Mouse (Mus musculus): Measurements from ENCODE around the gene Rnf26.
A peak's percentile ranks its signal among the peaks of the same experiment; 100 is the strongest.

The Rnf26 gene

DNA sequence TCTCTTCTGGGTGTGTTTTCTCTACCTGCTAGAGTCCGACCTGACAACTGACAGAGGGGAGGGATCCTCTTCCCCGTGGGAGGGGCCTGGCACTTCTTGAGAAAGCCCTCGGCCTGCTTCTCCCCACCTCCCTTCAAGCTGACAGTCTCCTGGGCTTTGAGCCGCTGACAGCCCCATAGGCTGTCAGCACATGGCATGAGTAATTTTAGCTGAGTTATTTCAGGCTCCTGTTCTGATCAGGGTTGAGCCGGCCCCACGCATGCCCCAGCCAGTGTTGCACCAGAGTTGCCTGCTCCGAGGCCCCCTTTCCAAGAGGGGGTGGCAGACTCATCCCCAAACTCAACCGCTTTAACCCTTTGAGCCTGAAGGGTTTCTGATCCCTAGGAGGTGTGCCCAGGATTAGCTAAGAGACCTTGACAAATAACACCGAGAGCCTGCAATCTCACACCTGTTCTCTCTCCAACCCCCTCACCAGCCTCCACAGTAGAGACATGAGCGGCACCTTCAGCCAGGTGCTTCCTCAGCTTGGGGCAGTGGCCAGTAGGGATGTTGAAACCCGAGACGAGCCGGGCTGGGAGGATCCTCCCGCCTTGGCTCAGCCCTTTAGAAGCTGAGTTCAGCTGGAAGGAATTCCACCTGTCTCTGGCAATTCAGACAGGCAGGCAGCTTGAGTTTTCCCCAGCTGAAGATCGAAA lies 25.4 kb downstream of the Rnf26 start:
- peak; percentile 52 for DNase-seq

DNA sequence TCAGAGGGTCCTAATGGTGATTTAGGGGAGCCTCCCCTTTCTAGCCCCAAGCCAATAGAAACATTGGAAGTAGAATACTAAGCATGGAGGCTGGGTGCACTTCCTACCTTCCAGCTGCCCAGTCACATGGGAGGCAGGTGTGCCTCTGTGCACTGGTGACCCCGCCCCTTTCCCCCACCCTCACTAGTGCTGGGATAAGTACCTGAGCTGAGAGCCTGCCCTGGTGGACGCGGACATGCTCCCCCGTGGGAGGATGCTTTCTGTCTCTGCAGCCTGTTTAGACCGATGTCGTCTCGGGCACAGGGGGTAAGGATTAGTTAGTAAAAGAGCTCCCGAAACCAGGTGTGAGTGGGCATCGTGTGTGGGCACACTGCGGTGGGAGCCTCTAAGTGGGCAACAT lies 26.4 kb downstream of the Rnf26 start:
- no peak for DNase-seq

DNA sequence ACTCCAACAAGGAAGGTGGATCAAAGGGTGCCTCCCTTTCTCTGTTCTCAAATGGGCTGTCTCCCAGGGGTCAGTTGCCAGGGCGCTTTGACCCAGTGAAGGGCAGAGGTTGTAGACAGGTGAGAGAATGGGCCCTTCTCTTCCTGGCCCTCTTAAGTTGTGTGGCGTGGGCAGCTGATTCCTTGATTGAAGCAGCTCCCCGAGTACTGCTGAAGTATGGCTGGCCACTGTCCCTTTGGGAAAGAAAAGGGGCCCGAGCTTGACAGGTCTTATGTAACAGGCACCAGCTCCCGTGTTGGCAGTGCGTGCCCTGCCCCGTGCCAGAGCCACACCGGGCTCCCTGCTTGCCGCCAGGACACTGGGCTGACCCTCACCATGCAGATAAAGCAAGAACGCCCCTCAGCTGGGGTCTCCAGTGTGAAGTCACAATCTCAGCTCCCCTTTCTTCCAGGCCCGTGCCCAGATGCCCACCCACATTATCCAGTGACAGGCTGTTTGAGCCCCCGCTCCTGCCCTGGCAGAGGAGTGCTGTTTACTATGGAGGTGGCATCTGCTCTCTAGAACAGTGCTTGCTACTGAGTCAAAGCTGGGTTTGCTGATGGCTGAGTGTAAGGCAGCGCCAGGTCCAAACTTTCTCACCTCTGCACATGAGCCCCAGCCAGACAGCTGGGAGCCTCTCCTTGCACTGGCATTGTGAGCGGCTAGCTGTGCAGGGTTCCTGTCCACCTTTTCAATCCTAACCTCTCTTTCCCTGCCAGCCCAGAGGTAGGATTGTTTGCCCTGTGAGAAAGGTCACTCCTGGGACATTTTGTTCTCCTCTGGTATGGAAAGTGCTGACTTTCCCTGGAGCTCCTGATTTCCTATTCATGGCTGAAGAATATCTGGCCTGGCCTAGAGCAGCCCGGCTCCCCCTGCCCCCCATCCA lies 27.3 kb downstream of the Rnf26 start:
- DNase-seq: peak; percentile 92

GRCm38 (mm10) chr9:44085276-44085675 lies 28.0 kb downstream of the Rnf26 start:
- peak; percentile 47 for DNase-seq

DNA sequence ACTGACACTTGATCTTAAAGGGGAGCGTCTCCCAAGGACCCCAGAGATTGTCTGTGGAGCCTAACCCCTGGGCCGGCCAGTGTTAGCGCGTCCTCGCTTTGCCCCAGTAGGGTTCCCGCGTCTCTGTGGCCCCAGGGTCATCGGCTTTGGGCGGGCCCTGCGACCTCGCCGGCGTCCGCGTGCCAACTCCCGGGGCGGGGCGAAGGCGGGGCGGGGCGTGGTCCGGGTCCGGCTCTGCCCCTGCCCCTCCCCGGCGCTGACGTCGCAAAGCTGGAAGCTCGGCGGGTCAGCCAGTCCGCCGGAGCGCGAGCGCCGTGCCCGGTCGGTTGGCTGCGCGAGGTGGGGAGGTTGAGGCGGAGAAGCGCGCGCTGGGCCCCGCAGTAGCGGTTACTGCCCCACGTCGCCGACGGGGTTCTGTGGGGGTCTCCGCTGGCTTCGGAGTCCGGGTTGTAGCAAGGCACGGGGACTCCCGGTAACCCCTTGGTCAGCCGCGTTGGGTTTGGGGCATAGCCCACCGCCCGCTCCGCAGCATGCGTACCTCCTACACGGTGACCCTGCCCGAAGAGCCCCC lies 28.6 kb downstream of the Rnf26 start:
- peak; percentile 95 for DNase-seq

GRCm38 (mm10) chr9:44084236-44084635 lies 29.1 kb downstream of the Rnf26 start:
- no peak for DNase-seq

- DNase-seq: peak; percentile 46
Observed at GRCm38 (mm10) chr9:44083392-44084121, 29.8 kb downstream of the Rnf26 start.

DNA sequence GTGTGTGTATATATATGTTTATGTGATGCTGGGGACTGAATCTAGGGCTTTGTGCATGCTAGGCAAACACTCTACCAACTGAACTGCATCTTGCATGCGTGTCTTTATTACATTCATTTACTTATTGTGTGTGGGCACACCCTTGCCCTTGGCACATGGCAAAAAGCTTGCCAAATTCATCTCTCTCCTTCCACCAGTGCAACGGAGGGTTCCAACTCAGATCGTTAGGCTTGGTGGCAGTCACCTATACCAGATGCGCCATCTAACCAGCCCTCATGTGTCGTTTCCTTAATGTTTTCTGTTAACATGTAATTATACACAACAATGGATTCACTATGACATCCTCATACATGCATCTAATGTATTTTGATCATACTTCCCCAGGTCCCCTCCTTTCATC lies 31.1 kb downstream of the Rnf26 start:
- peak; percentile 16 for DNase-seq

DNA sequence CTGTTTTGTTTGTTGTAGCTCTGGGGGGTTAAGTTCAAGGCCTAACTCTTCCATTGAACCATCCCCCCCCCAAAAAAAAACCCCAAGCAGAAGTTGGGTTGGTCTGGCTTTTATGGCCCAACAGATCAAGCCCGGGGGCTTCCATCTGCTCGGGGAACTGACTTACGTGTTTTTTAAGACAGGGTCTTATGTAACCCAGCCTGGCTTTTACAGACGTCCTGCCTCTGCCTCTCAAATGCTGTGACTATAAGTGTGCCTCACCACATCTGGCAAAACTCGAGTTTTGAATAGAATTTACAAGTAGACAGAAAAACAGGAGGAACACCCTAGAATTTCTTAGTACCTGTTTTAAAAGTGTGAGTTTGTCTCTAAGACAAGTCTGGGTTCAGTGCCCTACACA lies 31.7 kb downstream of the Rnf26 start:
- peak; percentile 7 for DNase-seq

GRCm38 (mm10) chr9:44080953-44081352 lies 32.4 kb downstream of the Rnf26 start:
- DNase-seq: peak; percentile 43

DNA sequence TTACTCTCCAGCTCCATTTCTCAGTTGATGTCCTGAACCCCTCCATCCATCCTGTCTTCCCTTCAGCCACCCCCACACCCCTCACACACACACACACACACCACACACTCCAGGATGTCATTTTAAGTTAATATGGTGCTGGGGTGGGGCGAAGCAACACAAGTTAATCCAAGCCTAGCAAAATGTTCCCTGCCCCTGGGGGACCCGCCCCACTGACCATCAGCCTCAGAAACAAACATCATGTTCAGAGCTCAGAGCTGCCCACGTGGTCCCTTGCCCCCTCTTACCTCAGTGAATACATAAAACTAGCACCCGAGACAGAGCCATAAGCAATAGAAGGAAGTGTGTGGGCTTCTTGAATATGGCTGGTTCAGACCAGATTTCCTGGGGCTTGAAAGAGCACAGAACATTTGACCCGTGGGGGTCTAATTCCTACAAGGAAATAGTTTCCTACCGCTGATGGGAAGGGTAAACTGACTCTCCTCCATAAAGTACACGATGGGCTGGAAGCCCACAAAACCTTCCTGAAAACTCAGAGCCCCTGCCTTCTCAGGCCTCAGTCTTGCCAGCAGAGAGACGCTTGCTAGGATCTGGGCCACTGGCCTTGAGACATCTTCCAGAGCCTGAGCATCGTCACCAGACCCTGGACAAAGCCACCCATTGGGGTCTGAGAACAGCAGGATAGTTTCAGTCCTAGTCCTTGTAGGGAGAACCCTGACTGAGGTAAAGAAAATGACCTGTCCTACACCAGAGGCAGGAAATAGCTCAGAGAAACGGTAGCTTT lies 33.1 kb downstream of the Rnf26 start:
- DNase-seq: peak; percentile 25

DNA sequence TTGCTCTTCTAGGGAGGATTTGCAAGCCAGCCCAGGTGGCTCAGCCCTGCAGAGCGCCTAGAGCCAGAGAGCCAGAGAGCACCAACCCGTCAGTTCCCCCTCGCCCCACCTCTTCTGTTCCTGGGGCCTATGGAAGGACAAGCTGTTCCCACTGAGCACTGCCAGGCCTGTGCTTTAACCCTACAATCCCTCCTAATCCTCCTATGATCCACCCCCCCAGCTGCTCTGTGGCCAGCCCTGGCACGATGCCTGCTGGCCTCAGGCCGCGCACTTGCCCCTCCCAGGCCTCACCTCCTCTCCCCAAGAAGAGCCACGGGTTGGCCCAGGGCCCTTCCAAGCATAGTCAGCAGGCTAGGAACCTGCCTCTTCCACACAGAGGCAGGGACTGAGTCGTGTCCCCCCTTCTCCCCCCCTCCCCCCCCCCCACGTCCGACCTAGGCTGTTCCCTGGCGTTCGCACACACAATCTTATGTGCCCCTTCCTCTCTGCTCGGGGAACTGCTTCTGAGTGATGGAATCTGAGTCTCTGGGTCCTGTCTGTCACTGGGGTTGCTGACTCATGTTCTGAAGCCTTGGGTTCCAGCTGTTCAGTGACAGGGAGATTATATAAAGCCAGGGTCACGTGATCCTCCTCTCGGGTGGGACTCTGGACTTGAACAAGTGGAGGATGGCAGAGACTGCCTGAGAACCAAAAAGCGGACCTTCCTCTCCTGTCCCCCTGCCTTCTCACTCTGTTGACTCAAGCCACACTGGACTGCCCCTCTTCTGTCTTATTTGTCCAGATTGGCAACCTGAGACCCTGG lies 34.2 kb downstream of the Rnf26 start:
- peak; percentile 95 for DNase-seq

- no peak for DNase-seq
Observed at GRCm38 (mm10) chr9:44078136-44078797, 35.0 kb downstream of the Rnf26 start.

- DNase-seq: peak; percentile 30
Observed at GRCm38 (mm10) chr9:44077266-44077910, 35.9 kb downstream of the Rnf26 start.

GRCm38 (mm10) chr9:44076764-44077120 lies 36.6 kb downstream of the Rnf26 start:
- peak; percentile 65 for DNase-seq

- peak; percentile 49 for DNase-seq
Observed at GRCm38 (mm10) chr9:44075996-44076763, 37.1 kb downstream of the Rnf26 start.

GRCm38 (mm10) chr9:44075276-44075995 lies 37.9 kb downstream of the Rnf26 start:
- DNase-seq: peak; percentile 54

DNA sequence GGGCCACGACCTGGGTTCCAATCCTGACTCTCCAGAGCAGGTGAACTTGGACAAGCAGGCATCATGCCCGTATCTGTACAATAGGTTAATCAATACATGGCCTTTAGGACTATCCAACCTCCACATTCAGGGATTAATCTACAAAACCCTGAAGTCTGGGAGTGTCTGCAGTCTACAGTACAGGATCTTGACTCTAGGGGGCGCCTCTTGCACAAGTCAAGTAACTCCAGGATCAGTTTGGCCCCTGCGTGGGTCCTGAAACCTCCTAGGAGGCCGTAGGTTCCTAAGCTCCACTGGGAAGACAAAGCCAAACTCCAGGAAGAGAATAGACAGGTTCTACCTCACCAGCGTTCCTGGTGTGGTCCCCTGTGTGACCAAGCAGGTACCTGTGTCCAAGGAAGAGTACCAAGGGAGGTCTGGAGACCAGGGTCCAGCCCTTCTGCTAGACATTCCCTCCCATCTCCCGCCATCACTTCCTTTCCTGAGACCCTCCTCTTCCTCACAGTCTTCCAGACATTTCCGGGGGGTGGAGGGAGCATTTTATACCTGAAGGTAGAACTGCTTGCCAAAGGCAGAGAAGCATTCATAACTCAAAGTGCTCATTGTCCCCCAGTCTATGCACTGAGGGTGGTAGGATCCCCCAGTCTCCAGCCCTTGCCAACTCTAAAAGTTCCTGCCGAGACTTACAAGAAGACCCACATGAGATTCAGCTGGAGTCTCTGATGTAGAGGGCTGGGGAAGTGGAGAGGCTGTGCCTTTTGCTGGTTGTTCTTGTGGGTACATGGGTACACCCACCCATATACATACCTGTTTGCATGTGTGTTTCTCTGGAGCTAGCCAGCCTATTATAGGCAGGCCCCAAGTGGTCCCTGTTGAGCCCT lies 38.7 kb downstream of the Rnf26 start:
- DNase-seq: peak; percentile 61
